Mouse (Mus musculus) G1E (cell line): ENCODE measurements around the gene Gpsm1. TPM values are rescaled to one million over a fixed set of nuclear protein-coding genes. Genes with fewer than 3 reads are reported as not detected.

Experiments
- ATAC-seq: 2 replicates; pipeline ENCODE4 v1.8.0; 2016; ENCODE audit warnings: mild to moderate bottlenecking; ENCODE audit not compliant: insufficient number of reproducible peaks, poor library complexity, low FRiP score, severe bottlenecking; ENCODE audit errors: extremely low read depth
- DNase-seq: peaks from one replicate; pipeline ENCODE4 v3.0.0; 2012; ENCODE audit warnings: low spot score
- H3K27me3 ChIP-seq: 2 replicates; pipeline ENCODE4 v1.6.1; 2012; ENCODE audit warnings: mild to moderate bottlenecking, low read length, inconsistent platforms; ENCODE audit not compliant: insufficient read depth
- H3K36me3 ChIP-seq: replicated peaks from 2 replicates; pipeline ENCODE3; 2012; ENCODE audit warnings: mild to moderate bottlenecking, inconsistent platforms
- H3K4me1 ChIP-seq: 2 replicates; pipeline ENCODE4 v1.6.1; 2012; ENCODE audit warnings: low read depth, low read length, inconsistent platforms, mixed read lengths; ENCODE audit not compliant: insufficient read depth
- H3K4me3 ChIP-seq: 2 replicates; pipeline ENCODE4 v1.5.1; 2012; ENCODE audit warnings: low read depth, mild to moderate bottlenecking, inconsistent platforms, low read length, moderate library complexity, mixed read lengths
- H3K9me3 ChIP-seq: replicated peaks from 2 replicates; pipeline ENCODE4 v1.6.1; 2012; ENCODE audit warnings: inconsistent platforms
- CTCF ChIP-seq: IDR thresholded peaks from 2 replicates; pipeline ENCODE4 v1.5.1; 2012; ENCODE audit warnings: low read depth, low read length, inconsistent platforms, mixed read lengths
- GATA1 ChIP-seq: IDR thresholded peaks from 2 replicates; pipeline ENCODE4 v1.6.1; 2012; ENCODE audit warnings: borderline replicate concordance, low read length, inconsistent platforms, mixed read lengths
- GATA2 ChIP-seq: IDR thresholded peaks from 2 replicates; pipeline ENCODE4 v1.6.1; 2012; ENCODE audit warnings: low read depth, low read length, inconsistent platforms, borderline replicate concordance
- POLR2AphosphoS5 ChIP-seq: IDR thresholded peaks from 2 replicates; pipeline ENCODE4 v1.6.1; 2012; ENCODE audit warnings: low read depth, low read length, inconsistent platforms; ENCODE audit not compliant: insufficient replicate concordance
- TAL1 ChIP-seq: conservative IDR thresholded peaks from 2 replicates; pipeline ENCODE4 v1.6.1; 2012; ENCODE audit warnings: low read depth, low read length, inconsistent platforms, mixed read lengths
- polyA plus RNA-seq: library from polyadenylated mRNA; stranded (reverse); fragments of >175 nt; gene quantifications from 2 replicates; pipeline ENCODE4 v1.2.3, GENCODE M21; 2012
- total RNA-seq, 2 experiments: library from RNA; stranded (forward) in 1 of 2; stranded (reverse) in 1 of 2; fragments of 200-1000 nt in 1 of 2; fragments of >200 nt in 1 of 2; fragmentation: Nextera tagmentation in 1 of 2; gene quantifications; 2 replicates each; pipeline ENCODE4 v1.2.3; 2014 to 2017

Gene Gpsm1
- total and polyA plus RNA-seq, 3 experiments: 0.05 to 0.22 TPM; not detected in 1

DNA sequence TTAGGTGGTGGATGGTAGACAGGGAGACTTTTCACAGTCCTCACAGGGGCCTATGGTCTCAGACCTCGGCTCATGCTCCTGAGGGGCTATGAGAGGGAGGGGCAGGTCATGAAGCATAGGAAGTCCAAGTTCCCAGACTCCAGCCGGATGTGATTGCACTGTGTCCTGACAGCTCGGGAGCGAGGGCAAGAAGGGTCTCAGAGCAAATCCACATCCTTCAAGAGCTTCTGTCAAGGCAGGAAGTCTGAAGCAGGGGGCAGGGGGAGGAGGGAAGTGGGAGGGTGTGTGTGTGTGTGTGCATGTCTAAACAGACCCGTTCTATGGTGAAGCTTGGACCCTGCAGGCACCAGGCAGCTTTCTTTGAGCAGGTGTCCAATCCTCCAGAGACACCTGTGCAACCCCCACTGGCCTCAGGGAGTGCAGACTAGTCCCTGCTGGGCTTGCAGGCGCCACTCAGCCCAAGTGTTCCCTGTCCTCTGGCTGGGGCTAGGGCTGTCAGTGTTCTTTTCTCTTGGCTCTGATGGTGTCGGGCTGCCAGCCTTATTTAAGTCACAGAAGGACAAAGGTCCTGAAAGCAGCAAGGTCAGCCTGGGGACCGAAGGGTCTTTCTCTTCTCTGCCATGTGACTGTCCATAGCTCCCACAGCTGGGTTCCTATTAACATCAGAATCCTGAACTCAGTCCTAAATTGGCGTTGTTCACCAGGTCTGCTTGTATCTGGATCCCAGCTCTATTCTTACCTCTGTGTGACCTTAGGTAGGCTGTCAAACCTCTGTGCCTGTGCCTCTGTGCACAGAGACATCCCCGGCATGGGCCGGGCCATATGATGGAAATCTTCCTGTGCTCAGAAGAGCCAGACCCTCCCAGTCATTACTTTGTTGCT is 27.5 kb downstream of the Gpsm1 start:
- H3K4me3 ChIP-seq: no peak overlapping the region
- H3K27me3 ChIP-seq: peaks cover 76% of the 10 kb centered on the region
- no peak for DNase-seq
- TF ChIP-seq GATA2 (no peak), TAL1 (no peak), POLR2AphosphoS5 (no peak), GATA1 (no peak), CTCF (no peak)
- H3K36me3 ChIP-seq: peaks cover 9% of the 10 kb centered on the region
- H3K4me1 ChIP-seq: no peaks in the 10 kb centered on the region
- no peaks in the 10 kb centered on the region for H3K9me3 ChIP-seq
- no peak for ATAC-seq

DNA sequence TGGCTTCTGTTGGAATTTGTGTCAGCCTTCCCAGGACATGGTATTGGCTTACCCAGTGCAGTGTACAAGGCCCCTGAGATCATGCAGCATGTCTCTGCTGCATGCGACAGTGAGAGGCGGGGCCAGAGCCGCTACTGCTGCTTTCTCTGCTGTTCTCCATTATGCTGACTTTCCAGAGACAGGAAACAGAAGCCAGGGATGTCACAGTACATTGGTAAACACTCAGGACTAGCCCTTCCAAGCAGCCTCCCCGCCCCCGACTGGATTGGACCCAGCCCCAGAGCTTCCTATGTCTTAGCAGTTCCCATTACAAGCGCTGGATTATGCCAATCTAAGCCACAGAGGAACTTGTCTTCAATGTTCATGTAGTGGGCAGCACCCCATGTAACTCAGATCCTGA is 32.9 kb downstream of the Gpsm1 start:
- Histone ChIP-seq H3K9me3 (no peaks in the 10 kb centered on the region), H3K36me3 (peaks cover 38% of the 10 kb centered on the region), H3K4me3 (no peak overlapping the region), H3K4me1 (peaks cover 34% of the 10 kb centered on the region), H3K27me3 (peaks cover 27% of the 10 kb centered on the region)
- DNase-seq (no peak), ATAC-seq (no peak)
- TF ChIP-seq POLR2AphosphoS5: no peak
- TF ChIP-seq CTCF: no peak
- no peak for TF ChIP-seq GATA2
- TF ChIP-seq GATA1: no peak
- no peak for TF ChIP-seq TAL1

DNA sequence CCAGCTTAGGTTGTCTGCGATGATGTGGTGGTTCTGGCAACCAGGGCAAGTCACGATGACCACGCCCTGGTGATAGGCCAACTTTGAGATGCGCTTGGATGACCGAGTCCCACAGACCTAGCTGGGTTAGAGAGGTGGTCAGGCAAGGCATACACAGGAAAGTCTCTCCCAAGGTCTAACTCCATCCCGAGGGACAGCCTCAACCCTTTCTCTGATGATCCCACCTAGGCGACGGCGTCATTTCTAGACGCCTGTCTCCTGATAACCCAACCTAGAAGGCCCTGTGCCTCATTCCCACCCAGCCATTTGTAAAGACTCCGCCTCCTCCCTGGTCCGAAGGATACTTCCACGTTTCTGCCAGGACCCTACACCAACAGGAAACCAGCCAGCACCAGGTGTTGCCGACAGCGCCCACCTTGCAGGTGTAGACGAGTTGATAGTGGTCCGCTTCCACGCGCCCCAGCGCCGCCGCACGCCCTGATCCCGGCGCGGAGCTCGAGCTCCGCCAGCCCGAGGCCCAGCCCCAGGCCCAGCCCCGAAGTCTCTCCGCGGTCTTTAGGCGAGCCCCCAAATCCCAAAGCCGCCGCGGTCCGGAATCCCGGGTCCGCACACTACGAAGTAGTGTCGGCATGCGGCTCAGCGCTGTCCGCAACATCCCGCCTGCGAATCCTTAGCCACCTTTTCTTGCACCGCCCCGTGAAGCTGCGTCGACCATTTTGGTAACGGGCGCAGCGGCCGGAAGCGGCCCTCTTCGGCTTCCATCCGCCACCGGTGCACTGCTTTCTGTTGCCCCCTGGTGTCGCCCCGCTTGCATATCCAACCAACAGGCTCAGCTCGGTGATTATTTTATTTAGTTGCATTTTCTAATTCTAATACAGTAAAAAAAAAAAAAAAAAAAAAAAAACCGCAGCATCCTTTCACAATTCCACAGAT is 36.3 kb downstream of the Gpsm1 start, which contains the start of gene Dnlz:
Dnlz (minus strand) TSS at position 753 of the 933 bp plus-strand sequence.
- H3K9me3 ChIP-seq: no peaks in the 10 kb centered on the region
- TF ChIP-seq GATA2 (no peak), CTCF (0 out of 2 replicates have a peak, but pooled peaks have one; percentile 17)
- H3K4me1 ChIP-seq: peaks cover 42% of the 10 kb centered on the region
- peaks cover 10% of the 10 kb centered on the region for H3K27me3 ChIP-seq
- peak within 1 kb of the TSS; percentile 83 for H3K4me3 ChIP-seq
- DNase-seq: peak; percentile 91
- peaks cover 38% of the 10 kb centered on the region for H3K36me3 ChIP-seq
- peak; percentile 68 for ATAC-seq

DNA sequence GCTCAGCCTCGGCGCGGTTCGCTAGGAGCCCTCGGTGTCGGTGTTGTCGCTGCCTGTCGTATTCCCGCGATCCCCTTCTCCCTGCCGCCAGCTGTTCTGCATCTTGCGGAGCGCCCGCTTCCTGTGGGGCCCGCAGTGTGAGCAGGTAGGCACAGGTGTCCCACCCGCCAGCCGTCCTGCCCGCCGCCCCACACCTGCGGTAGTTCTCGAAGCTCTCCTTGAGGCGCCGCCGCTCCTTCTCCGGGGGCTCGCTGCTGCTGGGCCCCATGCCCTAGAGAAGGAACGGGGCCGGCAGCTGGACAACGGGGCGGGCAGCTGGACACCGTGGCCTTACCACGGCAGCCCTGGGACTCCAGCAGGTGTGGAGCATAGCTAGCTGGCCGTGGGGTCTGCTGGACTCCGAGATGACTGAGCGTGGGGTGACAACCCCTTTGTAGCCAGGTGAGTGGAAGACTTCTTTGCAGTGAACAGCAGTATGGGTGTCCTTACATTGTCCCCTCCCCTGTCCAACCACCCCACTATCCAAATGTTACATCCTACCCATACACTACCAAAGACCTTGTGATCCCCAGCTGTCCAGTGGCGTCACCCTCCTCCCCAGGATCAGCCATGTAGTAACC is 37.1 kb downstream of the Gpsm1 start:
- Histone ChIP-seq H3K4me3 (peak overlapping the region; percentile 83), H3K4me1 (peaks cover 42% of the 10 kb centered on the region), H3K9me3 (no peaks in the 10 kb centered on the region), H3K27me3 (peaks cover 16% of the 10 kb centered on the region), H3K36me3 (peaks cover 34% of the 10 kb centered on the region)
- no peak for TF ChIP-seq GATA2
- TF ChIP-seq TAL1: no peak
- TF ChIP-seq GATA1: no peak
- no peak for TF ChIP-seq CTCF
- DNase-seq: peak; percentile 66
- no peak for ATAC-seq

DNA sequence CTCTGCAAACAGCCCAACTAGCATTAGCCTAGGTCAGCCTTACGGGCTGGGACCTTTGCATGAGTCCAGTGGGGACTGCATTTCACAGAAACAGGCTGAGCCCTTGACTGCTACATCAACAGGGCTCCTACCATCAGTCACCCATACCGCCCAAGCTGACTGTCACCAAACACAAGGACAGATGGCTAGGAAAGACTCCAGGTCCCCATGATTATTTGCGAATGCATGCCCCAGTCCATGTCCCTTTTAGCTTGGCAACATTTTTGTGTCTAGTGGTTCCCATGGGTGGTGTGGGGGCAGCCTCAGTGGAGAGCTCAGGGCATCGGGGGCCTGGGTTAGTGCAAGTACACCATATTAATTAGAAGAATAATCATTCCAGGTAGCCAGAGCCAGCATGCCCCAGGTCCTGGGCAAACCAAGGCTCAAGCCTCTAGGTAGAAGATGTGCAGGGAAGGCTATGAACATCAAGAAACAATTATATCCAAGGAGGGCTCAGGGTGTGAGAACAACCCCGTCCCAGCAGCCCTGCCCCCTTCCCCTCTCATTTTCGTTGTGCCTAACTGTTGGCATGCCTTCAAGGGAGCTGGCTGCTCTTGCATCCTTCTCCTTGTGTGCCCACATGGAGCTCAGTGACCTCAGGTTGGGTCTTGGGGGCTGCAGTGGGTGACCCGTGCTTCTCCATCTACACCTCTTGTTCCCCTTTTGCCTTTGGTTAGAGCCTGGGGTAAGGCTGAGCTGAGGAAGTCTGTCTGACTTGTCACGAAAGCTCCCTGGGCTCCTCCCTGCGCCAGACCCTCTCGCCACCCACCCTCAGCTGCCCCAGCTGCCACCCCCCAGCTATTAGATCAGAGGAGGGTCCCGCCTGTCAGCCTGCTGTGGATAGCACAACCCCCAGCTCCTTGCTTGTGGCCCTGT is 38.0 kb downstream of the Gpsm1 start:
- TF ChIP-seq CTCF: no peak
- no peak for TF ChIP-seq POLR2AphosphoS5
- no peak for TF ChIP-seq GATA1
- no peak for TF ChIP-seq TAL1
- TF ChIP-seq GATA2: no peak
- Histone ChIP-seq H3K9me3 (no peaks in the 10 kb centered on the region), H3K4me3 (peak overlapping the region; percentile 83; the same call in 1 of the 2 replicates), H3K36me3 (peaks cover 25% of the 10 kb centered on the region), H3K4me1 (peaks cover 42% of the 10 kb centered on the region), H3K27me3 (peaks cover 23% of the 10 kb centered on the region)
- DNase-seq (no peak), ATAC-seq (no peak)
